Mouse (Mus musculus): ENCODE measurements around the gene Xdh. TPM values are rescaled to one million over a fixed set of nuclear protein-coding genes. Genes with fewer than 3 reads are reported as not detected.

Xdh gene
- polyA plus RNA-seq, 1 experiment from 2014 or later = 8.0 TPM

DNA sequence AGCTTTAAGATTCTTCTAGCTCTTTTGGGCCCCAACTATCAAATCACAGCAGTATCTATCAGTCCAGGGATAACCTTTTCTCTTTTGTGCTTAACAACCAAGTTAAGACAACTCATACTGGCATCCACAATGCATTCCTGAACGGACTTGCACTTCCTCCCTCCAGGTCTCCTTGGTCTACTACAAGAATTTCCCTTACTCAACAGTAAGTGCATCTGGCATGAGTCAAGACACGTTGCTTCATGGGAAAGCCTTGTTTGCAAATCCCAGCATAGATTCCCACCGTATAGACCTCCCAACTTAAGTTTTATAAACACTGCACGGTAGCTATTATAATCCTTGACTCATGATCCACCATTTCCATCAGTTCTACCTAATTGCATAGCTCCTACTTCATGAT is 16.4 kb downstream of the Xdh start:
- Histone ChIP-seq H3K4me3 (replicated peaks; ENCODE audit: low read length) (no peak overlapping the region), H3K9ac (ENCODE audit: low read length) (no peak overlapping the region), H3K4me2 (ENCODE audit: low read depth, low read length) (no peak overlapping the region), H3K27me3 (ENCODE audit: control insufficient read depth, insufficient read depth, low read length) (no peaks in the 10 kb centered on the region), H3K27ac (ENCODE audit: low read length) (no peak overlapping the region), H3K36me3 (ENCODE audit: control insufficient read depth, insufficient read depth, low read length) (no peaks in the 10 kb centered on the region), H3K9me3 (replicated peaks; ENCODE audit: control insufficient read depth, low read length) (no peaks in the 10 kb centered on the region), H3K4me1 (ENCODE audit: control insufficient read depth, insufficient read depth, low read length) (no peaks in the 10 kb centered on the region)
- 68% methylated on average over 4 of the region's 4 CpGs for WGBS
- ATAC-seq (ENCODE audit: insufficient read depth, low FRiP score) = no peak

DNA sequence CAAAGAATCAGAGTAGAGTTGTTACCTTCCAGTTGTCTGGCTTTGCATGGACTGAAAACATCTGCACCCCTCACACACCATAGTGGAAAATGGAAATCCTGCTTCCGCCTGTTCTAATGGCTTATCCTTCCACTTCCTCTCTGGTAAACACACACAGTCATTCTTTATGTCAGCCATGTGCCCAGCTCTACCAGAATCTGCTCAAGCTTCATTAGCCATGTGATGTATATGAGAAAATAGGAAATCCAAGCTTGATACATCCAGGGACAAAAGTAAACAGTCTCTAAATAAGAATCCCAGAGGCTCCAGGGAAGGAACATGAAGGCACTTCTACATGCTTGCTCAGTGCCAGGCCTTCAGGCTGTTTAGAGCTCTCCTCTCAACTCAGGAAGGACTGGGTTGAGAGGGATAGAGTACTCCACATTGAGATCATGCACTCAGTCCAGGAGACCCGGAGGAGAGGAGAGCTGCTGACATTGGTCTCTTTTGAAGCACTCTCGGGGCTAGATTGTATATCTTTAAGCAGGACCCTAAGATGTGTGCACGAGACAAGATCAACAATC is 17.4 kb downstream of the Xdh start:
- no peaks in the 10 kb centered on the region for H3K36me3 ChIP-seq (ENCODE audit: control insufficient read depth, insufficient read depth, low read length)
- no peak overlapping the region for H3K27ac ChIP-seq (ENCODE audit: low read length)
- H3K4me3 ChIP-seq (replicated peaks; ENCODE audit: low read length) = no peak overlapping the region
- no peaks in the 10 kb centered on the region for H3K27me3 ChIP-seq (ENCODE audit: control insufficient read depth, insufficient read depth, low read length)
- H3K9ac ChIP-seq (ENCODE audit: low read length) = no peak overlapping the region
- H3K4me1 ChIP-seq (ENCODE audit: control insufficient read depth, insufficient read depth, low read length) = no peaks in the 10 kb centered on the region
- H3K4me2 ChIP-seq (ENCODE audit: low read depth, low read length) = no peak overlapping the region
- H3K9me3 ChIP-seq (replicated peaks; ENCODE audit: control insufficient read depth, low read length) = no peaks in the 10 kb centered on the region
- ATAC-seq (ENCODE audit: insufficient read depth, low FRiP score) = no peak
- WGBS = 40% methylated on average over 4 of the region's 4 CpGs

DNA sequence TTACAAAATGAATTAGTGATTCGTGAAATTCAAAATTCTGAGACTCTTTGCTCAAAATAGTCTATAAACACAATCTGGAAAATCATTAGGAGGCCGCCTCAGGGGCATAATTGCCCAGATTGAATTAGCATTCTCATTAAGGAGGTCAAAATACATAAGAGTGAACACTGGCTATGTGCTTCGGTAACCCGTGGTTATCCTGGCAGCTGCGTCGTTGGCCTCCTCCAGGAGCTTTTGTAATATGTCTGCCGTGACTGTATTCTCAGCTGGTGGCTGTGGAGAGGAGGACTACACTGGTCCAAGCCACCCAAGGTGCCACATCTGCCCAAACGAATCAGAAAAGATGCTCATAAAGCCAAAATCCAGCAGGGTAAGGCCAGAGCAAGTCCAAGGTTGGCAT is 30.5 kb downstream of the Xdh start:
- Histone ChIP-seq H3K27ac (ENCODE audit: low read length) (no peak overlapping the region), H3K36me3 (ENCODE audit: control insufficient read depth, insufficient read depth, low read length) (no peaks in the 10 kb centered on the region), H3K9ac (ENCODE audit: low read length) (no peak overlapping the region), H3K4me1 (ENCODE audit: control insufficient read depth, insufficient read depth, low read length) (no peaks in the 10 kb centered on the region), H3K9me3 (replicated peaks; ENCODE audit: control insufficient read depth, low read length) (no peaks in the 10 kb centered on the region), H3K4me2 (ENCODE audit: low read depth, low read length) (no peak overlapping the region), H3K4me3 (replicated peaks; ENCODE audit: low read length) (no peak overlapping the region), H3K27me3 (ENCODE audit: control insufficient read depth, insufficient read depth, low read length) (no peaks in the 10 kb centered on the region)
- ATAC-seq (ENCODE audit: insufficient read depth, low FRiP score) = no peak
- WGBS = 83% methylated on average over 8 of the region's 8 CpGs

DNA sequence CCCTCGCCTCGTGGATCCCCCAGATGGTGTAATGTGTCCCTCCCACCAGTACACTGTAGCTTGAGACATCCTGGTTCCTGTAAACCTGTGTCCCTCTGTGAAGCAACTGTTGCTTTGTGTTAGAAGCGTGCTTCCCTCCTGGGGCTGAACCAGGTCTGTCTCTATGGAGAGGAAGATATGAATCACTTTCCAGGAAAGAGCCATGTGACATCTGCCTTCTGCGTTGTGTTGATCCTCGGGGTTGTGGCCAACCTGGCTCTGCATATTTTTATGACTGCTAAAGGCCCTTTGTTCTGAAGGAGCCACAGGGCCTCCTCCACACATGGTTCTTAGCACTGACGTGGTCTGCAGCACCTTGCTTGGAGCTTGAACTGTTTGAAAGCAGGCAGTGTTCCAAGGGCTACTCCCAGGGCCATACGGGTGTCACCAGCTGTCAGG is 31.0 kb downstream of the Xdh start:
- no peak overlapping the region for H3K27ac ChIP-seq (ENCODE audit: low read length)
- no peaks in the 10 kb centered on the region for H3K4me1 ChIP-seq (ENCODE audit: control insufficient read depth, insufficient read depth, low read length)
- no peaks in the 10 kb centered on the region for H3K27me3 ChIP-seq (ENCODE audit: control insufficient read depth, insufficient read depth, low read length)
- no peak overlapping the region for H3K4me3 ChIP-seq (replicated peaks; ENCODE audit: low read length)
- no peaks in the 10 kb centered on the region for H3K9me3 ChIP-seq (replicated peaks; ENCODE audit: control insufficient read depth, low read length)
- 50% methylated on average over 7 of the region's 7 CpGs for WGBS
- no peaks in the 10 kb centered on the region for H3K36me3 ChIP-seq (ENCODE audit: control insufficient read depth, insufficient read depth, low read length)
- H3K4me2 ChIP-seq (ENCODE audit: low read depth, low read length) = no peak overlapping the region
- no peak overlapping the region for H3K9ac ChIP-seq (ENCODE audit: low read length)
- no peak for ATAC-seq (ENCODE audit: insufficient read depth, low FRiP score)

DNA sequence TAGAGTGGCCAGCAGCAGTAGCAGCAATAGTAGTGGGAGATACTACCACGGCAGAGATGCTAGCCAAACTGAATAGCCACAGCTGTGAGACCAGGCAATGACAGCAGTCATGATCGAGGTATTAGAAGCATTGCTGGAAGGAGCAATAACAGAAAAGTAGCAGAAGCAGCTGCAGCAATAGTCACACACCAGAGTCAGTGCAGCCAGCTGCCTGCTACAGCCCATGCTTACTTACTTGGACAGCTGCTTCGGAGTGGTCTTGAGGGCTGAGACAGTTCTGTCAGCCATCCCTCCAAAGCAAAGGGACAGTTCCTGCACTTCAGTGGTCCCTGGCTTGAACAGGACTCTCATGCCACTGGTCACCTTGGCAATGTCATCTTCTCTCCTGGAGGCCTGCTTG is 31.9 kb downstream of the Xdh start:
- no peak overlapping the region for H3K27ac ChIP-seq (ENCODE audit: low read length)
- no peaks in the 10 kb centered on the region for H3K9me3 ChIP-seq (replicated peaks; ENCODE audit: control insufficient read depth, low read length)
- no peak overlapping the region for H3K4me3 ChIP-seq (replicated peaks; ENCODE audit: low read length)
- WGBS = 76% methylated on average over 3 of the region's 3 CpGs
- no peaks in the 10 kb centered on the region for H3K36me3 ChIP-seq (ENCODE audit: control insufficient read depth, insufficient read depth, low read length)
- H3K27me3 ChIP-seq (ENCODE audit: control insufficient read depth, insufficient read depth, low read length) = no peaks in the 10 kb centered on the region
- no peak for ATAC-seq (ENCODE audit: insufficient read depth, low FRiP score)
- H3K9ac ChIP-seq (ENCODE audit: low read length) = no peak overlapping the region
- no peak overlapping the region for H3K4me2 ChIP-seq (ENCODE audit: low read depth, low read length)
- no peaks in the 10 kb centered on the region for H3K4me1 ChIP-seq (ENCODE audit: control insufficient read depth, insufficient read depth, low read length)

DNA sequence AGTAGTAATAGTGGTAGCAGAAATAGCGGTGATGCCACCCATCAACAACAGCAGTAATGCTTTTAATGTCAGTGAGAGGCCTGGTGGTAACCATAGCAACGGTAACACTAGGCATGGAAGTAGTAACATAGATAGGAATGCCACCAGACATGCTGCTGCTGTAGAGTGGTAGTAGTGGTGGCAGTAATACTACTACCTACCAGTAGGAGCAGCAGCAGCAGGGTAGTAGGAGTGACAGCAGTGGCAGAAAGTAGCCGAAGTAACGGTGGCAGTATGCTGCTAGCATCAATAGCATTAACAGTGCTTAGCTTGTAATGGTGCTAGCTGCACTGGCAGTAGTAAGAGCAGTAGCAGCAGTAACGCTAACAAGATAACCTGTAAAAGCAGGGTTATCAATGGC is 32.3 kb downstream of the Xdh start:
- Histone ChIP-seq H3K4me2 (ENCODE audit: low read depth, low read length) (no peak overlapping the region), H3K4me3 (replicated peaks; ENCODE audit: low read length) (no peak overlapping the region), H3K27ac (ENCODE audit: low read length) (no peak overlapping the region), H3K9ac (ENCODE audit: low read length) (no peak overlapping the region), H3K4me1 (ENCODE audit: control insufficient read depth, insufficient read depth, low read length) (no peaks in the 10 kb centered on the region), H3K27me3 (ENCODE audit: control insufficient read depth, insufficient read depth, low read length) (no peaks in the 10 kb centered on the region), H3K9me3 (replicated peaks; ENCODE audit: control insufficient read depth, low read length) (no peaks in the 10 kb centered on the region), H3K36me3 (ENCODE audit: control insufficient read depth, insufficient read depth, low read length) (no peaks in the 10 kb centered on the region)
- no peak for ATAC-seq (ENCODE audit: insufficient read depth, low FRiP score)
- WGBS = 74% methylated on average over 5 of the region's 5 CpGs

DNA sequence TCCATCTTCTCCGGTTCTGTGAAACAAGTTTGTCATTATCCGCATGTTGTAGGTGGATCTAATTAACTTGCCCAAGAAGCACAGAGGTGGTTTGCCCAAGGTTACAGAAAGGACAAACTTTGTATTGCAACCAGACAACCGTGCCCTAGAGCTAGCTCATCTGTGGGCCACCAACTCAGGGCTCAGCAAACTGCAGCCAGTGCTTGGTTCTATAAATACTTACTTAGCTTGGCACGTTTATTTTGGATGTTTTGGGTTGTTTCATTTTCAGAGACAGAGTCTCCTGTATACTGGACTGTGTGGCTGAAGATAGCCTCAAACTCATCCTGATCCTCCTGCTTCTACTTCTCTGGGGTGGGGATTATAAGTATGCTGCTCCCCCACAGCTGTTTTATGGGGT is 35.3 kb downstream of the Xdh start:
- 75% methylated on average over 4 of the region's 4 CpGs for WGBS
- Histone ChIP-seq H3K27me3 (ENCODE audit: control insufficient read depth, insufficient read depth, low read length) (no peaks in the 10 kb centered on the region), H3K4me3 (replicated peaks; ENCODE audit: low read length) (no peak overlapping the region), H3K9me3 (replicated peaks; ENCODE audit: control insufficient read depth, low read length) (no peaks in the 10 kb centered on the region), H3K4me2 (ENCODE audit: low read depth, low read length) (no peak overlapping the region), H3K9ac (ENCODE audit: low read length) (no peak overlapping the region), H3K27ac (ENCODE audit: low read length) (no peak overlapping the region), H3K36me3 (ENCODE audit: control insufficient read depth, insufficient read depth, low read length) (no peaks in the 10 kb centered on the region), H3K4me1 (ENCODE audit: control insufficient read depth, insufficient read depth, low read length) (no peaks in the 10 kb centered on the region)
- no peak for ATAC-seq (ENCODE audit: insufficient read depth, low FRiP score)

DNA sequence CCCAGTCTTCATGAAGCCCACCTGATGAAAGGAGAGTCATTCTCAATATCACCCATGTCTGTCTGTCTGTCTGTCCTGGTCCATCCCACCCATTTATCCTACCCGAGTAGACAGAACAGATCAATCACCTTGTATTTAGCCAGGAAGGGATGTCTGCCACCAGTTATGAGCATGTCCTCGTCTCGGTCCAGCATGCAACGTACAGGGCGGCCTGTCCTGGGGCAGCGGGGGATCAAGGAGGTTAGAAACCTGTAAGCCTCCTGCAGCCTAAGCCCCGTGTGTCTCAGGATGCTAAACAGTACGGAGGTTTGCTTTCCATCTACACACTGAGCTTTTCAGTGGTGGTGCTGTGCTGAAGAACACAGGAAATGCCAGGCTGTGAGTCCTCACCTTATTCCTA is 43.9 kb downstream of the Xdh start:
- no peaks in the 10 kb centered on the region for H3K9me3 ChIP-seq (replicated peaks; ENCODE audit: control insufficient read depth, low read length)
- no peaks in the 10 kb centered on the region for H3K27me3 ChIP-seq (ENCODE audit: control insufficient read depth, insufficient read depth, low read length)
- H3K9ac ChIP-seq (ENCODE audit: low read length) = no peak overlapping the region
- H3K4me3 ChIP-seq (replicated peaks; ENCODE audit: low read length) = no peak overlapping the region
- H3K4me1 ChIP-seq (ENCODE audit: control insufficient read depth, insufficient read depth, low read length) = no peaks in the 10 kb centered on the region
- no peak for ATAC-seq (ENCODE audit: insufficient read depth, low FRiP score)
- no peak overlapping the region for H3K4me2 ChIP-seq (ENCODE audit: low read depth, low read length)
- no peaks in the 10 kb centered on the region for H3K36me3 ChIP-seq (ENCODE audit: control insufficient read depth, insufficient read depth, low read length)
- no peak overlapping the region for H3K27ac ChIP-seq (ENCODE audit: low read length)
- WGBS = 80% methylated on average over 8 of the region's 8 CpGs

DNA sequence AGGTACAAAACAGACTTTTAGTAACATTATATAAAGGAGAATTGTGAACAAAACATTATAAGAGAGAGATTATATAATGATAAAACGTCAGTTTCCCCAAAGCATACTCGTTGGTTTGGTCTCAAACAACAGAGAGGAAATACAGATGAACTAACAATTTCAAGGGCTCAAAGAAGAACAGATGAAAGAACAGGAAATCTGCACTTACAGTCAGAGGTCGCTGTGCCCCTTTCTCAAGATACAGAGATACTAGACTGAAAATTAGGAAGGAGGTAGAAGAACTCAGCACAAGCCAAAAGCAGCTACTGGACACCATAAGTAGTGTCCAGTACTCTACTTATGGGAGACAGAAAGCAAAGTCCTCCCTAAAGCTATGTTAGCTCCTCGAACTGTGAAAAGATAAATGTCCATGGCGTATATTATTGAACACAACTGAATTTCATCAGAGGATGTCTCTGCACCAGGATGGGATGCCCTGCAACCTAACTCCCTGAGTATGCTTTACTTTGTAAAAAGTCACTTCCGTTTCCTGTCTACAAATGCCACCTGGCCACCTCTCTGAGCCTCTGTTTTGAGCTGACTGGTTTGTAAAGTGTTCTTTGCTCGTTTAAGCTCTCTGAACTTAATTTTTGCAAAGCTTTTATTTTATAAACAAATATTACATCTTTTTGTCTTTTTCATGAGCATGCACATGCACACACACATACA is 44.8 kb downstream of the Xdh start:
- no peaks in the 10 kb centered on the region for H3K36me3 ChIP-seq (ENCODE audit: control insufficient read depth, insufficient read depth, low read length)
- H3K4me2 ChIP-seq (ENCODE audit: low read depth, low read length) = no peak overlapping the region
- H3K27me3 ChIP-seq (ENCODE audit: control insufficient read depth, insufficient read depth, low read length) = no peaks in the 10 kb centered on the region
- no peak overlapping the region for H3K27ac ChIP-seq (ENCODE audit: low read length)
- no peak overlapping the region for H3K4me3 ChIP-seq (replicated peaks; ENCODE audit: low read length)
- H3K4me1 ChIP-seq (ENCODE audit: control insufficient read depth, insufficient read depth, low read length) = no peaks in the 10 kb centered on the region
- no peaks in the 10 kb centered on the region for H3K9me3 ChIP-seq (replicated peaks; ENCODE audit: control insufficient read depth, low read length)
- H3K9ac ChIP-seq (ENCODE audit: low read length) = no peak overlapping the region
- 67% methylated on average over 7 of the region's 7 CpGs for WGBS
- no peak for ATAC-seq (ENCODE audit: insufficient read depth, low FRiP score)
